Mouse (Mus musculus) Patski (cell line): ENCODE measurements around the gene 2010109A12Rik. TPM values are rescaled to one million over a fixed set of nuclear protein-coding genes. Genes with fewer than 3 reads are reported as not detected.

Experiments
- ATAC-seq: fragments of 100-300 bp; one replicate; pipeline ENCODE4 v1.8.0; 2021
- CTCF ChIA-PET: fragments of 350-600 bp; sonication (Branson Sonifier 250); formaldehyde crosslinking; loops from one replicate; lab custom pipeline; 2022; ENCODE audit warnings: inconsistent platforms; lab: Charles Lee
- POLR2A ChIA-PET: fragments of 350-600 bp; sonication (Branson Sonifier 250); formaldehyde crosslinking; loops from one replicate; lab custom pipeline; 2022; ENCODE audit warnings: antibody characterized with exemption, inconsistent platforms; lab: Charles Lee
- DNase-seq: peaks from one replicate; pipeline ENCODE4 v3.0.0-alpha.2; 2011; ENCODE audit warnings: low read depth, low spot score
- H3K27me3 ChIP-seq: fragments of 371-371 bp; one replicate; pipeline ENCODE4 v1.5.1; 2021
- CTCF ChIP-seq: fragments of 100-300 bp; IDR thresholded peaks from one replicate; pipeline ENCODE4 v1.5.1; 2021
- in situ Hi-C: fragments of 300-500 bp; cut with MboI; formaldehyde crosslinking; loops from 3 replicates; pipeline ENCODE4 v1.11.1; 2018; ENCODE audit warnings: low pct_unique_long_range_greater_than_20kb, mixed read lengths
- polyA plus RNA-seq: library from polyadenylated mRNA; unstranded; gene quantifications from one replicate; pipeline ENCODE4 v1.2.3, GENCODE M21; 2021

Gene 2010109A12Rik
- polyA plus RNA-seq, 1 experiment from 2014 or later = 0.17 TPM

- in situ Hi-C loops = no loop called here
- ATAC-seq (no peak), DNase-seq (no peak)
- no peaks in the 10 kb centered on the region for H3K27me3 ChIP-seq
- CTCF ChIA-PET = interaction anchor here (0.8 kb wide), 1 partner anchor 8 kb away, joined by 3 read pairs; no protein-coding TSS in a partner anchor
- POLR2A ChIA-PET = no interaction called here
- no peak for TF ChIP-seq CTCF
Observed at GRCm38 (mm10) chr5:93183311-93183710, 23.0 kb upstream of the 2010109A12Rik start.

- CTCF ChIA-PET = interaction anchor here (0.6 to 1.0 kb wide), 2 partner anchors 9 to 84 kb away, joined by 3 read pairs; no protein-coding TSS in a partner anchor
- in situ Hi-C loops = no loop called here
- no peak for TF ChIP-seq CTCF
- H3K27me3 ChIP-seq = no peaks in the 10 kb centered on the region
- DNase-seq = no peak
- no peak for ATAC-seq
- POLR2A ChIA-PET = interaction anchor here (0.6 kb wide), 1 partner anchor 64 kb away, joined by 3 read pairs; no protein-coding TSS in a partner anchor
Observed at GRCm38 (mm10) chr5:93184548-93184947, 21.8 kb upstream of the 2010109A12Rik start.

GRCm38 (mm10) chr5:93189607-93190006, 16.7 kb upstream of the 2010109A12Rik start:
- POLR2A ChIA-PET = interaction anchor here (1.5 to 2.4 kb wide), 2 partner anchors 9 to 78 kb away, joined by 5 read pairs; partner anchors contain the start of gene Ccng2
- ATAC-seq = no peak
- in situ Hi-C loops = no loop called here

GRCm38 (mm10) chr5:93190428-93190827, 15.9 kb upstream of the 2010109A12Rik start:
- no peak for TF ChIP-seq CTCF
- no peaks in the 10 kb centered on the region for H3K27me3 ChIP-seq
- DNase-seq (no peak), ATAC-seq (no peak)
- in situ Hi-C loops = no loop called here
- ChIA-PET POLR2A (interaction anchor here (1.5 to 2.4 kb wide), 2 partner anchors 9 to 78 kb away, joined by 5 read pairs; partner anchors contain the start of gene Ccng2), CTCF (interaction anchor here (0.8 to 1.4 kb wide), 2 partner anchors 9 to 133 kb away, joined by 3 to 4 read pairs; no protein-coding TSS in a partner anchor)

More at GRCm38 (mm10) chr5:93189607-93190006, 16.7 kb upstream of the 2010109A12Rik start:
- no peak for DNase-seq
- CTCF ChIA-PET = interaction anchor here (0.8 to 1.7 kb wide), 7 partner anchors 10 to 134 kb away, joined by 3 to 5 read pairs (median 3); no protein-coding TSS in a partner anchor
- no peaks in the 10 kb centered on the region for H3K27me3 ChIP-seq
- no peak for TF ChIP-seq CTCF

- ATAC-seq = no peak
- ChIA-PET CTCF (interaction anchor here (1.2 to 1.3 kb wide), 2 partner anchors 17 to 68 kb away, joined by 4 read pairs; no protein-coding TSS in a partner anchor), POLR2A (interaction anchor here (0.6 to 1.8 kb wide), 4 partner anchors 8 to 609 kb away, joined by 3 to 5 read pairs (median 4); no protein-coding TSS in a partner anchor)
Observed at GRCm38 (mm10) chr5:93198232-93198631, 8.1 kb upstream of the 2010109A12Rik start.

GRCm38 (mm10) chr5:93201181-93201580, 5.1 kb upstream of the 2010109A12Rik start:
- TF ChIP-seq CTCF = no peak
- no peaks in the 10 kb centered on the region for H3K27me3 ChIP-seq
- no peak for ATAC-seq
- ChIA-PET CTCF (interaction anchor here (0.9 to 2.2 kb wide), 4 partner anchors 8 to 79 kb away, joined by 3 to 13 read pairs (median 3); no protein-coding TSS in a partner anchor), POLR2A (no interaction called here)
- in situ Hi-C loops = loop anchor here (25.0 kb wide), 1 partner anchor 236 kb away; no protein-coding TSS in a partner anchor
- DNase-seq = no peak

More at GRCm38 (mm10) chr5:93198232-93198631, 8.1 kb upstream of the 2010109A12Rik start:
- TF ChIP-seq CTCF = no peak
- in situ Hi-C loops = no loop called here
- no peak for DNase-seq
- no peaks in the 10 kb centered on the region for H3K27me3 ChIP-seq

- H3K27me3 ChIP-seq = no peaks in the 10 kb centered on the region
- ChIA-PET POLR2A (interaction anchor here (0.7 to 2.5 kb wide), 7 partner anchors 11 to 739 kb away, joined by 3 to 12 read pairs (median 6); no protein-coding TSS in a partner anchor), CTCF (interaction anchor here (1.2 to 2.6 kb wide), 3 partner anchors 9 to 118 kb away, joined by 4 to 10 read pairs (median 6); no protein-coding TSS in a partner anchor)
- ATAC-seq (peak; percentile 19), DNase-seq (no peak)
- in situ Hi-C loops = loop anchor here (5.0 to 25.0 kb wide), 2 partner anchors 62 to 232 kb away; partner anchors contain the start of gene Ccng2
- no peak for TF ChIP-seq CTCF
Observed at GRCm38 (mm10) chr5:93205371-93206108, 778 bp upstream of the 2010109A12Rik start.

- no peak for TF ChIP-seq CTCF
Observed at GRCm38 (mm10) chr5:93207006-93207348, 659 bp downstream of the 2010109A12Rik start.

GRCm38 (mm10) chr5:93207555-93207954, 1.2 kb downstream of the 2010109A12Rik start:
- ChIA-PET CTCF (interaction anchor here (1.0 to 2.5 kb wide), 2 partner anchors 9 to 20 kb away, joined by 3 to 7 read pairs; no protein-coding TSS in a partner anchor), POLR2A (interaction anchor here (2.2 kb wide), 1 partner anchor 13 kb away, joined by 4 read pairs; no protein-coding TSS in a partner anchor)
- no peak for DNase-seq
- no peaks in the 10 kb centered on the region for H3K27me3 ChIP-seq
- TF ChIP-seq CTCF = no peak
- ATAC-seq = no peak
- in situ Hi-C loops = loop anchor here (5.0 to 25.0 kb wide), 2 partner anchors 60 to 230 kb away; partner anchors contain the start of gene Ccng2

More at GRCm38 (mm10) chr5:93207006-93207348, 659 bp downstream of the 2010109A12Rik start:
- in situ Hi-C loops = loop anchor here (5.0 to 25.0 kb wide), 2 partner anchors 60 to 230 kb away; partner anchors contain the start of gene Ccng2
- ATAC-seq (peak; percentile 16), DNase-seq (no peak)
- ChIA-PET CTCF (interaction anchor here (2.5 kb wide), 1 partner anchor 10 kb away, joined by 7 read pairs; no protein-coding TSS in a partner anchor), POLR2A (interaction anchor here (2.2 kb wide), 1 partner anchor 14 kb away, joined by 4 read pairs; no protein-coding TSS in a partner anchor)
- no peaks in the 10 kb centered on the region for H3K27me3 ChIP-seq

- H3K27me3 ChIP-seq = no peaks in the 10 kb centered on the region
- in situ Hi-C loops = loop anchor here (25.0 kb wide), 1 partner anchor 219 kb away; no protein-coding TSS in a partner anchor
- ATAC-seq = no peak
- DNase-seq = no peak
- CTCF ChIA-PET = interaction anchor here (0.7 kb wide), 1 partner anchor 37 kb away, joined by 5 read pairs; no protein-coding TSS in a partner anchor
- POLR2A ChIA-PET = no interaction called here
- no peak for TF ChIP-seq CTCF
Observed at GRCm38 (mm10) chr5:93218375-93218774, 12.1 kb downstream of the 2010109A12Rik start.
